Mouse (Mus musculus): Measurements from ENCODE around the gene Rasl11b. TPM values are rescaled to one million over a fixed set of nuclear protein-coding genes. Genes with fewer than 3 reads are reported as not detected.

The Rasl11b gene
- polyA plus RNA-seq, 1 experiment from 2014 or later = 30.1 TPM

GRCm38 (mm10) chr5:74193008-74193407 lies 2.1 kb upstream of the Rasl11b start:
- Histone ChIP-seq H3K4me3 (ENCODE audit: low read depth, low read length) (no peak overlapping the region), H3K4me1 (replicated peaks; ENCODE audit: control insufficient read depth, insufficient read depth, low read length) (peaks cover 8% of the 10 kb centered on the region; the same call in 1 of the 2 replicates), H3K27ac (ENCODE audit: low read depth, low read length) (no peak overlapping the region), H3K4me2 (replicated peaks; ENCODE audit: low read depth, low read length) (no peak overlapping the region), H3K27me3 (ENCODE audit: control insufficient read depth, insufficient read depth, low read length) (no peaks in the 10 kb centered on the region), H3K9me3 (ENCODE audit: control insufficient read depth, low read length) (no peaks in the 10 kb centered on the region), H3K9ac (ENCODE audit: low read depth, low read length) (no peak overlapping the region), H3K36me3 (ENCODE audit: control insufficient read depth, insufficient read depth, low read length) (0 out of 2 replicates have a peak, but pooled peaks cover 2% of the 10 kb centered on the region)
- DNase-seq (ENCODE audit: low spot score) = no peak
- ATAC-seq (ENCODE audit: low FRiP score) = no peak
- WGBS = 67% methylated on average over 2 of the region's 2 CpGs

- Histone ChIP-seq H3K9ac (ENCODE audit: low read depth, low read length) (no peak overlapping the region), H3K27ac (ENCODE audit: low read depth, low read length) (no peak overlapping the region), H3K4me1 (replicated peaks; ENCODE audit: control insufficient read depth, insufficient read depth, low read length) (peaks cover 8% of the 10 kb centered on the region; the same call in 1 of the 2 replicates), H3K9me3 (ENCODE audit: control insufficient read depth, low read length) (no peaks in the 10 kb centered on the region), H3K4me3 (ENCODE audit: low read depth, low read length) (no peak overlapping the region), H3K36me3 (ENCODE audit: control insufficient read depth, insufficient read depth, low read length) (peaks cover 7% of the 10 kb centered on the region; the same call in 1 of the 2 replicates), H3K27me3 (ENCODE audit: control insufficient read depth, insufficient read depth, low read length) (no peaks in the 10 kb centered on the region), H3K4me2 (replicated peaks; ENCODE audit: low read depth, low read length) (no peak overlapping the region)
- WGBS = 48% methylated on average over 7 of the region's 7 CpGs
- ATAC-seq (ENCODE audit: low FRiP score) (no peak), DNase-seq (ENCODE audit: low spot score) (no peak)
Observed at GRCm38 (mm10) chr5:74193626-74194025, 1.5 kb upstream of the Rasl11b start.

GRCm38 (mm10) chr5:74194027-74194840 lies 852 bp upstream of the Rasl11b start:
- peaks cover 9% of the 10 kb centered on the region; the same call in 1 of the 2 replicates for H3K36me3 ChIP-seq (ENCODE audit: control insufficient read depth, insufficient read depth, low read length)
- H3K9ac ChIP-seq (ENCODE audit: low read depth, low read length) = peak overlapping the region; percentile 89
- H3K4me3 ChIP-seq (ENCODE audit: low read depth, low read length) = peak overlapping the region; percentile 86
- peak overlapping the region; percentile 84 for H3K4me2 ChIP-seq (replicated peaks; ENCODE audit: low read depth, low read length)
- H3K9me3 ChIP-seq (ENCODE audit: control insufficient read depth, low read length) = no peaks in the 10 kb centered on the region
- H3K4me1 ChIP-seq (replicated peaks; ENCODE audit: control insufficient read depth, insufficient read depth, low read length) = peaks cover 8% of the 10 kb centered on the region; the same call in 1 of the 2 replicates
- ATAC-seq (ENCODE audit: low FRiP score) (no peak; the same call in 1 of the 2 replicates), DNase-seq (ENCODE audit: low spot score) (peak; percentile 38)
- H3K27me3 ChIP-seq (ENCODE audit: control insufficient read depth, insufficient read depth, low read length) = no peaks in the 10 kb centered on the region
- 31% methylated on average over 16 of the region's 16 CpGs for WGBS
- no peak overlapping the region for H3K27ac ChIP-seq (ENCODE audit: low read depth, low read length)

GRCm38 (mm10) chr5:74195614-74196306 lies 674 bp downstream of the Rasl11b start:
- peak overlapping the region; percentile 75 for H3K27ac ChIP-seq (ENCODE audit: low read depth, low read length)
- no peaks in the 10 kb centered on the region for H3K27me3 ChIP-seq (ENCODE audit: control insufficient read depth, insufficient read depth, low read length)
- DNase-seq (ENCODE audit: low spot score) = peak; percentile 61
- under 1% methylated on average over 27 of the region's 27 CpGs for WGBS
- H3K9me3 ChIP-seq (ENCODE audit: control insufficient read depth, low read length) = no peaks in the 10 kb centered on the region
- ATAC-seq (ENCODE audit: low FRiP score) = peak; percentile 67
- peak overlapping the region; percentile 89 for H3K9ac ChIP-seq (ENCODE audit: low read depth, low read length)
- H3K4me3 ChIP-seq (ENCODE audit: low read depth, low read length) = peak overlapping the region; percentile 86
- peak overlapping the region; percentile 84 for H3K4me2 ChIP-seq (replicated peaks; ENCODE audit: low read depth, low read length)
- peaks cover 8% of the 10 kb centered on the region; the same call in 1 of the 2 replicates for H3K4me1 ChIP-seq (replicated peaks; ENCODE audit: control insufficient read depth, insufficient read depth, low read length)
- H3K36me3 ChIP-seq (ENCODE audit: control insufficient read depth, insufficient read depth, low read length) = peaks cover 9% of the 10 kb centered on the region; the same call in 1 of the 2 replicates

- Histone ChIP-seq H3K9ac (ENCODE audit: low read depth, low read length) (no peak overlapping the region), H3K4me1 (replicated peaks; ENCODE audit: control insufficient read depth, insufficient read depth, low read length) (peaks cover 8% of the 10 kb centered on the region; the same call in 1 of the 2 replicates), H3K9me3 (ENCODE audit: control insufficient read depth, low read length) (no peaks in the 10 kb centered on the region), H3K27me3 (ENCODE audit: control insufficient read depth, insufficient read depth, low read length) (no peaks in the 10 kb centered on the region), H3K4me2 (replicated peaks; ENCODE audit: low read depth, low read length) (peak overlapping the region; percentile 84), H3K4me3 (ENCODE audit: low read depth, low read length) (peak overlapping the region; percentile 86), H3K36me3 (ENCODE audit: control insufficient read depth, insufficient read depth, low read length) (peaks cover 9% of the 10 kb centered on the region; the same call in 1 of the 2 replicates), H3K27ac (ENCODE audit: low read depth, low read length) (0 out of 2 replicates have a peak overlapping the region, but pooled peaks have one; percentile 17)
- WGBS = 4% methylated on average over 4 of the region's 4 CpGs
- no peak for ATAC-seq (ENCODE audit: low FRiP score)
- peak; percentile 59 for DNase-seq (ENCODE audit: low spot score)
Observed at GRCm38 (mm10) chr5:74196307-74196618, 1.2 kb downstream of the Rasl11b start.

- Histone ChIP-seq H3K27ac (ENCODE audit: low read depth, low read length) (no peak overlapping the region), H3K36me3 (ENCODE audit: control insufficient read depth, insufficient read depth, low read length) (peaks cover 9% of the 10 kb centered on the region; the same call in 1 of the 2 replicates), H3K4me3 (ENCODE audit: low read depth, low read length) (no peak overlapping the region), H3K4me1 (replicated peaks; ENCODE audit: control insufficient read depth, insufficient read depth, low read length) (peaks cover 8% of the 10 kb centered on the region; the same call in 1 of the 2 replicates), H3K27me3 (ENCODE audit: control insufficient read depth, insufficient read depth, low read length) (no peaks in the 10 kb centered on the region), H3K9ac (ENCODE audit: low read depth, low read length) (no peak overlapping the region), H3K9me3 (ENCODE audit: control insufficient read depth, low read length) (no peaks in the 10 kb centered on the region), H3K4me2 (replicated peaks; ENCODE audit: low read depth, low read length) (no peak overlapping the region)
- DNase-seq (ENCODE audit: low spot score) (no peak), ATAC-seq (ENCODE audit: low FRiP score) (no peak)
- WGBS = 85% methylated on average over 22 of the region's 22 CpGs
Observed at GRCm38 (mm10) chr5:74197541-74198330, 2.6 kb downstream of the Rasl11b start.

GRCm38 (mm10) chr5:74198446-74198845 lies 3.4 kb downstream of the Rasl11b start:
- Histone ChIP-seq H3K27me3 (ENCODE audit: control insufficient read depth, insufficient read depth, low read length) (no peaks in the 10 kb centered on the region), H3K4me1 (replicated peaks; ENCODE audit: control insufficient read depth, insufficient read depth, low read length) (peaks cover 8% of the 10 kb centered on the region; the same call in 1 of the 2 replicates), H3K9ac (ENCODE audit: low read depth, low read length) (no peak overlapping the region), H3K36me3 (ENCODE audit: control insufficient read depth, insufficient read depth, low read length) (peaks cover 9% of the 10 kb centered on the region; the same call in 1 of the 2 replicates), H3K27ac (ENCODE audit: low read depth, low read length) (no peak overlapping the region), H3K9me3 (ENCODE audit: control insufficient read depth, low read length) (no peaks in the 10 kb centered on the region), H3K4me3 (ENCODE audit: low read depth, low read length) (no peak overlapping the region), H3K4me2 (replicated peaks; ENCODE audit: low read depth, low read length) (no peak overlapping the region; the same call in 1 of the 2 replicates)
- 81% methylated on average over 11 of the region's 11 CpGs for WGBS
- ATAC-seq (ENCODE audit: low FRiP score) = no peak
- DNase-seq (ENCODE audit: low spot score) = no peak

GRCm38 (mm10) chr5:74199793-74200192 lies 4.7 kb downstream of the Rasl11b start:
- H3K9ac ChIP-seq (ENCODE audit: low read depth, low read length) = no peak overlapping the region
- ATAC-seq (ENCODE audit: low FRiP score) = no peak

More at GRCm38 (mm10) chr5:74199793-74200192, 4.7 kb downstream of the Rasl11b start:
- no peak for DNase-seq (ENCODE audit: low spot score)
- Histone ChIP-seq H3K27me3 (ENCODE audit: control insufficient read depth, insufficient read depth, low read length) (no peaks in the 10 kb centered on the region), H3K4me2 (replicated peaks; ENCODE audit: low read depth, low read length) (no peak overlapping the region), H3K4me1 (replicated peaks; ENCODE audit: control insufficient read depth, insufficient read depth, low read length) (0 out of 2 replicates have a peak, but pooled peaks cover 2% of the 10 kb centered on the region), H3K9me3 (ENCODE audit: control insufficient read depth, low read length) (no peaks in the 10 kb centered on the region), H3K4me3 (ENCODE audit: low read depth, low read length) (no peak overlapping the region), H3K27ac (ENCODE audit: low read depth, low read length) (no peak overlapping the region), H3K36me3 (ENCODE audit: control insufficient read depth, insufficient read depth, low read length) (peaks cover 9% of the 10 kb centered on the region; the same call in 1 of the 2 replicates)
- WGBS = 85% methylated on average over 13 of the region's 13 CpGs
